Mouse (Mus musculus) CH12.LX (cell line): ENCODE data around the gene Rpl9-ps1.
A peak's percentile ranks its signal among the peaks of the same experiment; 100 is the strongest.

Source experiments
- CTCF ChIP-seq, 2 experiments: IDR thresholded peaks in 1 of 2; conservative IDR thresholded peaks in 1 of 2; 2 replicates each; pipeline ENCODE4 v1.5.1; 2011 to 2012; ENCODE audit warnings: low read depth in 2 of 2, low read length in 2 of 2, improper control_type of control experiment in 1 of 2, inconsistent platforms in 1 of 2, mild to moderate bottlenecking in 1 of 2, moderate library complexity in 1 of 2
- JUN ChIP-seq: IDR thresholded peaks from 2 replicates; pipeline ENCODE4 v1.6.1; 2011; ENCODE audit warnings: low read depth, mild to moderate bottlenecking, low read length, improper control_type of control experiment, moderate library complexity; ENCODE audit not compliant: insufficient read depth
- POLR2A ChIP-seq: IDR thresholded peaks from 2 replicates; pipeline ENCODE4 v1.6.1; 2011; ENCODE audit warnings: low read depth, mild to moderate bottlenecking, improper control_type of control experiment, low read length
- ZKSCAN1 ChIP-seq: IDR thresholded peaks from 2 replicates; pipeline ENCODE4 v1.6.1; 2012; ENCODE audit warnings: low read depth, inconsistent platforms, low read length, improper control_type of control experiment, borderline replicate concordance
- ZMIZ1 ChIP-seq: IDR thresholded peaks from 2 replicates; pipeline ENCODE4 v1.6.1; 2012; ENCODE audit warnings: low read depth, mild to moderate bottlenecking, inconsistent platforms, low read length, improper control_type of control experiment

- TF ChIP-seq JUN (no peak), CTCF (conservative IDR thresholded peaks at IDR 0.05 in 1 of 2, IDR thresholded peaks at IDR 0.05 in 1 of 2; ENCODE audit: low read depth in 2 of 2, low read length in 2 of 2) (peak; percentile 47 to 77), POLR2A (no peak), ZMIZ1 (no peak), ZKSCAN1 (no peak)
Observed at GRCm38 (mm10) chr11:83639533-83639932, 5.9 kb downstream of the Rpl9-ps1 start.
